Mouse (Mus musculus) left cerebral cortex, adult 18-20 months (tissue): ENCODE data around the gene Trhr2. TPM values are rescaled to one million over a fixed set of nuclear protein-coding genes. Genes with fewer than 3 reads are reported as not detected.

Experiments used
- DNase-seq, 2 experiments: peaks; one replicate each; pipeline ENCODE4 v3.0.0; 2021 to 2022; ENCODE audit warnings: low spot score in 2 of 2, mixed read lengths in 1 of 2
- total RNA-seq, 2 experiments: library from RNA; stranded (reverse); gene quantifications; 2 replicates each; pipeline ENCODE4 v1.2.3; 2021

The Trhr2 gene
- total RNA-seq, 2 experiments from 2014 or later: 8.0 to 8.5 TPM

DNA sequence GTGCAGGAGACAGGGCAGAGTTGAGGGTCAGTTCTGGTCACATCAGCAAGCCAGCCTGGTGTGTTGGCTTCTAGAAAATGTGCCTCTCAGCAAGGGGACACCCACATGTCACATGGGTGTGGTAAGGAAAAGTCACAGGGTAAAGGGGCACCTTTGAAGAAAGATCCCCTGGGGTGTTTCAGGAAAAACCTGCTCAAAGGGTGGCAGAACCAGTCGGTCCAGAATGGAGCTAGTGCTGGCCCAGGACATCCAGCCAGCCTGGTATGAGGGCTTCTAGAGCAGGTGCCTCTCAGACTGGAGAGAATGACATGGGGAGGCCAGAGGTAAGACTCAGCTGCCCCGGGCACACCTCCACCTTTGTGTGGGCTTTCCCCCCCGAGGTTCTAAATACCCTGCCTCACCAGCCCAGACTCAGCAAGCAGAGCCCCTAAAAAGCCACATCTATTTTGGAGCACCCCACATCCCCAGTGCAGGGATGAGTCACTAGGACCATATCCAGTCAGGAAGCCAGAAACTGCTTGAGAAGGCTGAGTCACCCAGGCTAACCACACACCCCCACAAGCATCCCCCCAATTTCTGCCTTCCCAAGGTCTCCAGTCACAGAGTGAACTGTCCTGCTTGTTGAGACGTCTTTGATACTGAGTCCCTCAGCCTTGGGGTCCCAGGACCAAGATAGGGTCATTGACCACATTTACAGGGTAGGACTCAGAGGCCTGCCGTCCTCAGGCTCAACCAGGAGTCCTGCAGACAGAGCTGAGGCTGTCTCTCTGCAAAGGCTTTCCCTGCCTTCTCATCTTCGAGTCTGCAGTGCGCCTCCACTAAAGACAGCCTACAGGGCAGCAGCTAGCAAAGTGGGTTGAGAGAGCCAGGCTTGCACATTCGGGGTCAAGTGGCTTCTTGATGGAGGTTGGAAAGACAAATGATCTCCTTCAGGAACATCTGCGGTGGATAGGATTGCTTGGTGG lies 4.6 kb downstream of the Trhr2 start:
- DNase-seq: peak; percentile 65 to 80

DNA sequence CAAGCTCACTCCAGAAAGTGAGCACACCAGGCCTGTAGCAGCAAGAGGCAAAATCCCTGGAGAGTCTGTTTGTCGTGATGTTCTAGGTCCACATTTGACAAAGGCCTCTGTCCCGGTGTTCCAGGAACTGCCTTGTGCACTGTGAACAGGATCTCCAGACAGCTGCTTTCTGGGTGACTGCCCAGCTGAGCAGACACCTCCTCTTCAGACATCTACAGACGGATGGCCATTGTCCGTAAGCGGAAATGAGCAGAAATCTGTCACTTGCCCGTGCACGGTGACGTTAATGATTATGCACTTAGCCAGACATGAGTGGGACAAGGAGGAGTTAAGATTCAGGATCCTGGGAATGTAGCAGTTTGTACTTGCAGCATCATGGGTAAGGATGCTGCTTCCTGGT lies 6.4 kb downstream of the Trhr2 start:
- DNase-seq: no peak

DNA sequence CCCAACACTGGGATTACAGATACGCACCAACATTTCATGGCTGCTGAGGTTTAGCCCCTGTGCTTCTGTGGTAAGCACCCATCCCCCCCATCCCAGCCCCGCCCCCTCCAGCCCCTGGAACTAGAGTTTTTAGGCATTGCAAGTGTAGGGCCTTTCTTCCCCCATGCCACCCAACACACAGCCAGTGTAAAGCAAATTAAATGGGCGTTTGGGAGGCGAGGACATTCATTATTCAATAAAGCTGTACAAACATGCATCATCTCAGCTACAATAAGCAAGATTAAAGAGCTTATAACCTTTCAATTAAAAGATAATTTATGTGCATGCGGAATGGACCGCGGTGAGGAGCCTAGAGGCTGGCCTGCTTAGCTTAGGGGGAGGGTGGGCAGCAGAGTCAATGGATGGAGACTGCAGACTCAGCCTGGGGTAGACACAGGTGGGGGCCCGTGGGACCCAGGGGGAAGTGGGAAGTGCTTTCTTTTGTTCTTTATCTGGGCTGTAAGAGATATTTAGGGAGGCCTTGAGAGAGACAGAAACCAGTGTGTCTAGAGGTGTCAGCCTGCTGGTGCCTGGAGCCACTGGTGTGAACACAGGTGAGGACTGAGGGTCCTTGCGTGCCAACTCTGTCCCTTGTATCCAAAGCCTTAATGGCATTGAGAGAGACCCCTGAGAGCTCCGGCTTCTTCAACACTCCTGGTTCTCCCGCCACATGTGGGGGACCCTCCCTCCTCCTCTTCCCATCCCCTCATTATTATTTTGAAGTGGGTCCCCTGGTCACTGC lies 10.0 kb downstream of the Trhr2 start:
- DNase-seq: no peak

DNA sequence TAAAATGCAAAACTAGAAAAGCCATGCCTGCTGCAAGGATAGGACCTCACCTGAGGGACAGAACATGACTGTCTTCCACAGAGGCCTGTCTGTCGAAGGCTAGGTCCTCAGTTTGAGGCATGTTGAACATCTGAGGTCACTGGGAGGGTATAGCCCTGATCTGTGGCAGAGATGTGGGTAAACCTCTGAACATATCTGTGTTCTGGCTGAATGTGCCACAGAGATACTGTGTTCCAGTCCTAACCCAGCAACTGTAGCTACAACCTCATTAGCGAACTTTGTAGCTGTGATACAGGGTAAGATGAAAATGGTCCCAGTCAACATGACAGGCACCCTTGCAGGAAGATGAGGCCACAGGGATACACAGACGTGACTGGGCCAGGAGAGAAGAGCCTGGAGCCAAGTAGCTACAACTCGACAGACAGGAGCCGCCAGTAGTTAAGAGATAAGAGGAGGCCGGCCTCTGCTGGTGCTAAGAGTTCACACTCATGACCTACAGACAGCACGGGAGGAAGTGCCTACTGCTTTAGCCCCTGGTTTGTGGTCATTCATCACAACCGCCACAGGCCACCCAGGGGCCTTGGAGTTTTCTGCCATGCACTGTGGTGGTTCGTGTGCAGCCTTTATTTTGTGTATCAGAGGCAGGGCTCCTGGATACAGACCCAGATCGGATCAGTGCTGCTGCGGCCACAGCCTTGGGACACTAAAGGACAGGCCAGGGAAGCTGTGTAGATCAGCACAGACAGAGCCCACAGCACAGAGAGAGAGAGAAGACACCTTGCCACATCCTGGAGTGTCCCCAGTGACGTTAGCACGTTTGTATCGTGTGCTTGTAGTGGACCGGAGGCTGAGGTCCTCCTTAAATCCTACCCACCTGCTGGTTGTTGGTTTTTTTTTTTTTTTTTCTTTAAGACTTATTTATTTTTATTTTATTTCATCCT lies 10.9 kb downstream of the Trhr2 start:
- DNase-seq: no peak

DNA sequence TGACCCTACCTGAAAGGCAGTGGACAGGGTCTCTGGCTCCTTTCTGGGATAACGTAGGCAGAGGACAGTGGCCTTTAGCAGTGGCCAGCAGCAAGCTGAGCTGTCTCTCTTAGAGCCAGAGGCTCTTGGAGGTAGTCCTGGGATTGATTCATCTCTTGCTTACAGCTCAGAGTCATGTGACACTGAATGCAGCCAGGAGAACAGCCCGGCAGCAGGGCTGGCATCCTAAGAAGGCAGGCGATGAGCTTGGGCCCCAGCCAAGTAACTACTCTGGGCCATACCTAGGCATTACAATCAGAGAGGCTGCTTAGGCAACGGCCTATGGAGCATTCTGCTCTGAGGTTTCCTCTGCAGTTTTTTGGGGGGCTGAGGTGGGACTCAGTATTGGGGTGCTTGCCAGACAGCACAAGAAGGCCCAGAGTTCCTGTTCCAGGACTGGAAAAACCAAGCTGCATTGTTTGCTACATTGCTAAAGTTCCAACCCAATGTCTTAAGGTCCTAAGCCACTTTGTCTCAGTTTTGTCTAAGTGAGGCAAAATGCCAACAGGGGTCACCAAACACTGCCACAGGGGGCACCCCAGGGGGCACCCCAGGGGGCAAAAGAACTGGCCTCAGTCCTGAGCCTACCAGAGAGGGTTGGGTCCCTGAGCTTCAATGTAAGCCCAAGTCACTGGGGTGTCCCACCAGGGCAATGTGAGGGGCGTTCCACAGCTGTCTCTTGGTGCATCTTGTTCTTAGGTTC lies 12.6 kb downstream of the Trhr2 start:
- DNase-seq: peak; percentile 72 to 73

DNA sequence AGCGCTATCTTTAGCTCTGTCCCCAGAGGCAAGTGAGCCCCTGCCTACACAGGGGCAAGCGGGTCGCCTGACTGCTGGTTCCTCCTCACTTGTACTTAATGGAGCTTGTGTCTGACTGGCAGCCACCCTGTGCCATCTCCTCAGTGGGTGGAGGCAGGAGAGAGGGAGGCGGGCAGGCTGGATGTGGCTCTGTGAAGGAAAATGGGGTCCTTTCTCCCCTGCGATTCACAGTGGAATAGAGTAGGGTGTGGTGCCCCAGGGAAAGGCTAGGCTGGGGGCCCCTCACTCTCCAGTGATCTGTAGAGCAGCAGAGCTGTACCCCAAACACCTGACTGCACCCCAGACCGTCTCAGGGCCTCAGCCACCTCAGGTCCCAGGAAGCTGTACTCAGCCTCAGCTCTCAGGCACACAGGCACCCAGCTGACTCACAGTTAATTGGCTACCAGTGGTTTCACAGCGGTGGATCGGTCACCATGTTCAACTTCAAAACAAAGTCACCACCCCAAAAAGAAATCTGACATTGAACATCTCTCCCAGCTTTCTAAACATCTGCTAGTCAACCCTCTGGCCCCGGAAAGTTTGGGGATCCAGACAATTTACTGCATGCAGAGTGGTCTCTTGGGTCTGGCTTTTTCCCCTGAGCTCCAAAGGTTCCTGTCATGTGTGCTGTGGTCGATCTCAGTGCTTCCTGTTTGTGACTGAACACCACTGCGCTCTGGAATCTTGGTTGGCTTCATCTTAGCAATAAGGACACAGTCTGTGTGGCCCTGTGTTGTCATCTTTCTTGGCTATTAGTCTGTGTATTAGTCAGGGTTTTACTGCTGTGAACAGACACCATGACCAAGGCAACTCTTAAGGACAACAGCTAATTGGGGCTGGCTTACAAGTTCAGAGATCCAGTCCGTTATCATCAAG lies 15.1 kb downstream of the Trhr2 start:
- no peak for DNase-seq

DNA sequence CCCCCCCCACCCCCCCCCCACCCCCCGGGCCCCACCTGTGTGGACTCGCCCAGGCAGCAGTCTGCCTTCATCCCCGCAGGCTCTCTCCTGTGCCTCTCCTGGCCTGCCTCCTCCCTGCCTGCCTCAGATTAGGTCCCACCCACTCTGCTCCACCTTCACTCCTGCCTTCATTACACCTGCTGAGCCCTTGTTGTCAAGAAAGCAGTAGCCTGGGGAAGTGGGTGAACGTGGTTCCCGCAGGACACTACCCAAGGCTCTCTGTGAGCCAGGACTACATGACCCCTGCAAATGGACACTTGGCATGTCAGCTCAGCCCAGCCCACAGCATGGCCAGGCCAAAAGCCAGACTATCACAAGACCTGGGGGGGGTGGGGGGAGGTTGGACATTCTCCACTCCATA lies 16.3 kb downstream of the Trhr2 start:
- no peak for DNase-seq

DNA sequence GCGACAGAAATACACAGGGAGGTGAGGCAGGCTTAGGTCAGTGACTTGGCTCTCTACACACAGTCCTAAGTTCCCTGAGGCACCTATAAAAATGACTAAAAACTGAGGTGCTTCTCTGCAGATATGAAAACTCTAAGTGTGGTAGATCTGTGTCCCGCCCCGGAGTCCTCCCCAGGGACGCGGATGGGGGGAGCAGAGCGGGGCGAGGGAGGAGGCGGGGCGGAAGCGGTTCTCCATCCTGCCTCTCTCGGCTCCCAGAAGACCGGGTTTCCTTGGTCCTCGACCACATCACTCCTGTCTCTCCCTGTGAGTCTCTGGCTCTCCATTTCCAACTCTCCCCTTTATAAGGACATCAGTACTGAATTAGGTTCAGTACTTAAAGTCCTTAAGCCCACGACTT lies 16.8 kb downstream of the Trhr2 start:
- no peak for DNase-seq

DNA sequence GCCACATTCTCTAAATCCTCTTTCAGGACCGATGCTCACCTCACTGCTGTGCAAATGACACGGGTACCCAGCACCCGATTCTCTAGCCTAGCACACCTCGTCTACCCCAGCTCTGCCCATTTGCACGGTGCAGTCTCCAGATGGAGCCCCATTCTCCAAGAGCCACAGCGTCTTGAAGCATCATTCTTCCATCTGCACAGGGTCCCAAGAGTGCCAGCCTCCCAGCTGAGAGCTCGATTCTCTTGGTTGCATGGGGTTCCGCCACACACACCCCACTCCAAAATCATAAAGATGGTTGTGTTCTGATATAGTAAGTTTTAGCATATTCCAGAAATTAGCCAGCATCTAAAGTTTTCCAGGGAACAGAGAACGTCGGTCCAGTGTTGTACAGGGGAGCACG lies 17.2 kb downstream of the Trhr2 start:
- DNase-seq: no peak

DNA sequence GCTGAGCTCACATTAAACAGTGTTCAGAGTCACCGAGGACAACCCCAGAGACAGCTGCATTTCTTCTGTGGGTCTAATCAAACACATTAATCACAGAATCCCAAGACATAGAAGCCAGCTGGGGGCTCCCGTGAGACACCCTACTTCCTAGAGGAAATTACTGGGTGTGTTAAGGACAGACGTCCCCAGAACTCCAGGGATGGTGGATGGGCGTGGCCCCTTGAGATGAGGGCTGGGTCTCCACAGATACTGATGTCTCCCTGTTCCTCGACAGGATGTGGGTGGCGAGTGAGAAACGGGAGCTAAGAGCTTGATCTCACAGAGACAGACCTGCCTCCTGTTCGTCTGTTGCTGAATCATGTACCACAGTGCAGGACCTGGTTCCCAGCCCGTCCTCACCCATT lies 17.7 kb downstream of the Trhr2 start:
- DNase-seq: peak; percentile 42 to 50

DNA sequence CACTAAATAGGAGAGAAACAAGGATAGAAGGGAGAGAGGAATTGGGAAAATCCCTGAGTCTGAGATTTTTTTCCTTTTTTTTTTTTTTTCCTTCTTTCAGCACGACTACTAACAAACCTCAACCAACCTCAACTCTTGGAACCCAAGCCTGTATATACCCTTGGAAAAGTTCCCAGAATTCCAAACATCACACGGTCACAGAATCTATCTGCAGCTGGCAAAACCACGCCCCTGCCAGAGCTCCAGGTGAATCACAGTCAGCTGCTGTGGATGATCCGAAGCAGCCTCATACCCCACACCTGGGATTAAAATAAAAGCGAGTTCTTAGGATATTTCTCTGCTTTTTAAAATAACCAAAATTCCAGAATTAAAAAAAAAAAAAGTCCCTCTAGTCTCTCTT lies 18.2 kb downstream of the Trhr2 start:
- DNase-seq: no peak

DNA sequence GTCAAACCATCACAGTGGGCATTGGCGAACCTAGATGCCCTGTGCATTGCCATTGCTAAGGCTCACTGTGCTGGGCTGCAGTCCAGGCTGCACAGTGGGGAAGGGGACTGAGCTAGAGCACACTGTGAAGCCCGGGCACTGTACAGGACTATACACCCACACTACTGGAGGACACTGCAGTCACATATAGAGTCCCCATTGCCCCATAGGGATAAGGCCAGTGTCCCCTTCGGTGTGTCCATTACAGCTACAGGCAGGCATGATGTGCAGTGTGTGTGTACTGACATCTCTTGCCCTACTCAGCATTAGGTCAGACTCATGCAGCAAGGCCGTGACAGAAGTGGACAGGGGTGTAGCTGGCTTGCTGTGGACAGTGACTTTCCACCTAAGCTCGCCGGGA lies 18.8 kb downstream of the Trhr2 start:
- no peak for DNase-seq

DNA sequence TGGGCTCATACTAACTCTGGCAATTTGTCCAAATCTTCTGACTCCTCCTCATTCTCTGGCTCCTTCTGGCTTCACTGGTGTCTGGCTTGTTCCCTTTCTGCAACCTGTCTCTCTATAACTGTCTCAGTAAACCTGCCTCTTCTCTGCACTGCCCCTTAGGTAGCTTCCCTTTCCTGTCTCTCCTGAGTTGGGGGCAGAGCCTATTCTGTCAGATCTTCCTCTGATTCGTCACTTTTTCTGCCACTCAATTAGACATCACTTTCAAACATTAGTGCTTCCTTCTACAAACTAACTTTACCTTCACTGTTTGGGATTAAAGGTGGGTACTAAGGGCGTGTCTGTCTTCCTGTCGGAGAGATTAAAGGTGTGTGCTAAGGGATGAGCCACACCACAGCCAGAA lies 19.8 kb downstream of the Trhr2 start:
- no peak for DNase-seq

DNA sequence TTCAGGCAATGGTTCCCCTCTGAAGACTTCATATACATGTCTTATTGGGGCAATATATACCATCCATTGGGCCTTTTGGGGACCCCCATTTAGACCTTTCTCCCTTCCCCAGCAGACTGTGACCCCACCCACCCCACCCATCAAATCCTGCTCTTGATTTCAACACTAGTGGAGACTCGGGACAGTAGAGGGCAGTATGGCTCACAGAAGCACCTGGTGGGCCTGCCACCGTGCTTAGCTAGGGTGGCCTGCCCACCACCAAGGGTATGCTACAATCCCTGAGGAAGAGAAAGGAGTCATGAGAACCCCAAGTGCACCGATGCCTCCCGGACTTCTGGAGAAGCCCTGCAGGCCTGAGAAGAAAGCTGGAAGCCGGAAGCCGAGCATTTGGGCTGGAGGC lies 21.7 kb downstream of the Trhr2 start:
- no peak for DNase-seq

DNA sequence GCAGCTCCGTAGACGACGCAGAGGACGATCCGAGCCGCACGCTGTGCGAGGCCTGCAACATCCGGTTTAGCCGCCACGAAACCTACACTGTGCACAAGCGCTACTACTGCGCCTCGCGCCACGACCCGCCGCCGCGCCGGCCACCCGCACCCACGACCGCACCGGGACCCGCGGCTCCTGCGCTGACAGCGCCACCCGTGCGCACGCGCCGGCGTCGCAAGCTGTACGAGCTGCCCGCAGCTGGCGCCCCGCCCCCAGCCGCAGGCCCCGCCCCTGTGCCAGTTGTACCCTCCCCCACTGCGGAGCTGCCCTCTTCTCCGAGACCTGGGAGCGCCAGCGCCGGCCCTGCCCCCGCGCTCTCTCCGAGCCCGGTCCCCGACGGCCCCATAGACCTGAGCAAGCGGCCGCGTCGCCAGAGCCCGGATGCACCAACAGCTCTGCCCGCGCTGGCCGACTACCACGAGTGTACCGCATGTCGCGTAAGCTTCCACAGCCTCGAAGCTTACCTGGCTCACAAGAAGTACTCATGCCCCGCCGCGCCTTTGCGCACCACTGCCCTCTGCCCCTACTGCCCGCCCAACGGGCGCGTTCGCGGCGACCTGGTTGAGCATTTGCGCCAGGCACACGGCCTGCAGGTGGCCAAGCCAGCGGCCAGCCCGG lies 24.2 kb downstream of the Trhr2 start:
- DNase-seq: peak in 1 of 2 experiments; percentile 51

DNA sequence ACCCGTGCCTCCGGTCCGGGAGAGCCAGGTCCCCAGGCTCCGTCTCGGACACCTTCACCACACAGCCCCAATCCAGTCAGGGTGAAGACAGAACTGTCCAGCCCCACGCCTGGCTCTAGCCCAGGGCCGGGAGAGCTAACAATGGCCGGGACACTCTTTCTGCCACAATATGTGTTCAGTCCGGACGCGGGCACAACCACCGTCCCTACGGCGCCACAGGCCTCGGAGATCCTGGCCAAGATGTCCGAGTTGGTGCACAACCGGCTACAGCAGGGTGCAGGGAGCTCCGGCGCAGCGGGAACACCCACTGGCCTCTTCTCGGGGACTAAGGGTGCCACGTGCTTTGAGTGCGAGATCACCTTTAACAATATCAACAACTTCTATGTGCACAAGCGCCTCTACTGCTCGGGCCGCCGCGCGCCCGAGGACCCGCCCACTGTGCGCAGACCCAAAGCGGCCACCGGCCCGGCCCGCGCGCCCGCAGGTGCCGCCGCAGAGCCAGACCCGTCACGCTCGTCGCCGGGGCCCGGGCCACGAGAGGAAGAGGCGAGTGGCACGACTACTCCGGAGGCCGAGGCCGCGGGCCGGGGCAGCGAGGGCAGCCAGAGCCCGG lies 24.8 kb downstream of the Trhr2 start:
- DNase-seq: no peak

DNA sequence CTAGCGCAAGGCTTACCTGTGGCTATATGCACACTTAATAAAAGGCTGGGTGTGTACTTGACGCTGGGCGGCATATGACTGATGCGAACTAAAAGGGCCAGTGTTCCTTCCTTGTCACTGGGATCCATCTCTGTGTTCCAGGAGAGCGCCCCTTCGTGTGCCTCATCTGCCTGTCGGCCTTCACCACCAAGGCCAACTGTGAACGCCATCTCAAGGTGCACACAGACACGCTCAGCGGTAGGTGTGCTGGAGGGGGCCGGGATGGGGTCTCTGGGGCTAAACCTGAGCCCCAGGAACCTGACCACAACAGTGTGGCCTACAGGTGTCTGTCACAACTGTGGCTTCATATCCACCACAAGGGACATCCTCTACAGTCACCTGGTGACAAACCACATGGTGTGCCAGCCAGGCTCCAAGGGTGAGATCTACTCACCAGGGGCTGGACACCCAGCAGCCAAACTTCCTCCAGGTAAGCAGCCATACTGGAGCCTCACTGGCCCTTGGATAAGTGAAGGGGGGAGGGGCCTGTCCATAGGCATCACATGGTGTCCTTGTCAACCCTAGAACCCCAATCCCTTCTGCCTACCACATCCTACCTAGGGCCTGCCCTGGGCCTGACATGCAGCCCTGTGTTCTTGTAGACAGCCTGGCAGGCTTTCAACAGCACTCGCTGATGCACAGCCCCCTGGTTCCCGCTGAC lies 25.6 kb downstream of the Trhr2 start:
- no peak for DNase-seq

DNA sequence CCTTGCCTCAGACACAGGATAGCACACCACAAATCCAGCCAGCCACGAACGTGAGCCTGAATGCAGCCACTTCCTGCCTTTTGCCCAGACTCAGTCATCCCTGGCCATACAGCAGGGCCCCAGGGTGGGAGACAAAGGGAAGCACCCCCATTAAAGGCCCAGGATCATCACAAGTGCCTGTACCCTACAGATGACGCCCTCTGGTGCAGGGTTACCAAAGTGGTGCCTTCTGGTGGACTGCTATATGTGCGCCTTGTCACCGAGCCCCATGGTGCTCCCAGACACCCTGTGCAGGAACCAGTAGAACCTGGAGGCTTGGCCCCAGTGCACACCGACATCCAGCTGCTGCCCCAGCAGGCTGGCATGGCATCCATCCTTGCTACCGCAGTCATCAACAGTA lies 27.0 kb downstream of the Trhr2 start:
- no peak for DNase-seq
